ENCODE assay signal across 9 mouse cellular contexts in the genomic region with DNA sequence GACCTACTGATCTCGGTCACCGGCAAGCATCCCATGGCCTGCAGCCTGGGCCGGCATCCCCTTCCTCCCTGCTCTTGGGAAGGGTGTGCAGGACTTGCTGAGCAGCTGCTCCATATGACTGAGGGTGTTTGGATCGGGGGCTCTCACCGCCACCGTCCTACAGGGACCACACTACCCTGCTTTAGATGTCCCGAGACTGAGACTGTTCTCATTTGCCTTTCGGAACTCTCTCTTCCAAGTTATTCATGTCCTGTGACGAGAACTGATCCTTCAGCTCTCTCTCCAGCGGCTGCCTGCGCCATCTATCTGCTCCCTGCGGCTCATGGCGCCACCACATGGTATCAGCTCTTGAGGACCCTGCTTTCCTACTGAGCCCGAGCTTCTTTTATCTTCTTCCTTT. TPM values are rescaled to one million over a fixed set of nuclear protein-coding genes. Genes with fewer than 3 reads are reported as not detected.
A peak's percentile ranks its signal among the peaks of the same experiment; 100 is the strongest.
DNase-seq lines count a peak whose midpoint lies in the region; ATAC-seq and TF ChIP-seq lines count a peak whose summit lies in the region.
"Had no signal": no experiment of that assay in that cellular context is flagged by ENCODE, and none has a peak within 500 bp of the region (broad histone marks: within the 10 kb centered on the region; RNA-seq: fewer than 3 reads in every experiment).

No protein-coding gene starts in this region.

- H3K9me3 ChIP-seq in forebrain, embryonic 13.5 days (replicated peaks) = no peaks in the 10 kb centered on the region; the same call in 1 of the 2 replicates
- H3K9me3 ChIP-seq in heart, embryonic 15.5 days (replicated peaks) = no peaks in the 10 kb centered on the region
- no peaks in the 10 kb centered on the region for H3K9me3 ChIP-seq in limb, embryonic 14.5 days (ENCODE audit: control insufficient read depth, low read length)
- H3K9me3 ChIP-seq in neural tube, embryonic 11.5 days (ENCODE audit: control insufficient read depth, low read length) = no peaks in the 10 kb centered on the region
- H3K9me3 ChIP-seq: liver, embryonic 15.5 days had no signal

- H3K27ac ChIP-seq in brown adipose tissue, adult 24 weeks (replicated peaks; ENCODE audit: low read depth, low read length) = peak overlapping the region; percentile 45; the same call in 1 of the 2 replicates
- H3K27ac ChIP-seq in forebrain, embryonic 13.5 days = no peak overlapping the region
- H3K27ac ChIP-seq in heart, embryonic 15.5 days = no peak overlapping the region
- H3K27ac ChIP-seq in limb, embryonic 14.5 days (replicated peaks; ENCODE audit: low read depth, low read length) = no peak overlapping the region
- H3K27ac ChIP-seq in neural tube, embryonic 11.5 days (ENCODE audit: low read depth, low read length) = no peak overlapping the region
- H3K27ac ChIP-seq: liver, embryonic 15.5 days had no signal

- peaks cover 10% of the 10 kb centered on the region; the same call in 1 of the 2 replicates for H3K4me1 ChIP-seq in brown adipose tissue, adult 24 weeks (ENCODE audit: control insufficient read depth, insufficient read depth, insufficient read length, low read length)
- peaks cover 5% of the 10 kb centered on the region; the same call in 1 of the 2 replicates for H3K4me1 ChIP-seq in forebrain, embryonic 13.5 days
- peaks cover 3% of the 10 kb centered on the region; the same call in 1 of the 2 replicates for H3K4me1 ChIP-seq in heart, embryonic 15.5 days (replicated peaks)
- no peaks in the 10 kb centered on the region for H3K4me1 ChIP-seq in limb, embryonic 14.5 days (ENCODE audit: control insufficient read depth, insufficient read depth, low read length)
- H3K4me1 ChIP-seq in neural tube, embryonic 11.5 days (ENCODE audit: control insufficient read depth, insufficient read depth, low read length) = peaks cover 3% of the 10 kb centered on the region; the same call in 1 of the 2 replicates
- H3K4me1 ChIP-seq: liver, embryonic 15.5 days had no signal

- no peak for TF ChIP-seq POLR2A in limb, embryonic 14.5 days (IDR thresholded peaks at IDR 0.05; ENCODE audit: borderline replicate concordance, extremely low read depth, insufficient read depth, insufficient read length)

- H3K27me3 ChIP-seq in C2C12 (ENCODE audit: control insufficient read depth, insufficient read depth, insufficient read length) = no peaks in the 10 kb centered on the region
- no peaks in the 10 kb centered on the region for H3K27me3 ChIP-seq in forebrain, embryonic 13.5 days
- H3K27me3 ChIP-seq in heart, embryonic 15.5 days = no peaks in the 10 kb centered on the region
- no peaks in the 10 kb centered on the region for H3K27me3 ChIP-seq in limb, embryonic 14.5 days (ENCODE audit: control insufficient read depth, insufficient read depth, low read length)
- H3K27me3 ChIP-seq in neural tube, embryonic 11.5 days (ENCODE audit: control insufficient read depth, insufficient read depth, low read length) = no peaks in the 10 kb centered on the region

- no peak overlapping the region for H3K9ac ChIP-seq in forebrain, embryonic 13.5 days
- no peak overlapping the region for H3K9ac ChIP-seq in heart, embryonic 15.5 days
- peak overlapping the region; percentile 18; the same call in 1 of the 2 replicates for H3K9ac ChIP-seq in limb, embryonic 14.5 days (ENCODE audit: low read depth, low read length, severe bottlenecking)
- H3K9ac ChIP-seq in neural tube, embryonic 11.5 days (ENCODE audit: low read length) = no peak overlapping the region
- H3K9ac ChIP-seq: liver, embryonic 15.5 days had no signal

- no peak overlapping the region for H3ac ChIP-seq in C2C12 (ENCODE audit: control insufficient read depth, insufficient read length, low read depth)

- no peak overlapping the region for H3K4me3 ChIP-seq in C2C12 (ENCODE audit: insufficient read depth, poor library complexity, severe bottlenecking)
- H3K4me3 ChIP-seq in brown adipose tissue, adult 24 weeks (ENCODE audit: insufficient read depth, low read depth, low read length) = peak overlapping the region; percentile 42
- H3K4me3 ChIP-seq in forebrain, embryonic 13.5 days = 0 out of 2 replicates have a peak overlapping the region, but pooled peaks have one; percentile 17
- H3K4me3 ChIP-seq in heart, embryonic 15.5 days = peak overlapping the region; percentile 27
- peak overlapping the region; percentile 12; the same call in 1 of the 2 replicates for H3K4me3 ChIP-seq in limb, embryonic 14.5 days (replicated peaks; ENCODE audit: low read length)
- no peak overlapping the region for H3K4me3 ChIP-seq in neural tube, embryonic 11.5 days (ENCODE audit: low read depth, low read length)
- H3K4me3 ChIP-seq: liver, embryonic 15.5 days had no signal

- H3K36me3 ChIP-seq in C2C12 (ENCODE audit: control insufficient read depth, insufficient read depth) = no peaks in the 10 kb centered on the region
- no peaks in the 10 kb centered on the region for H3K36me3 ChIP-seq in forebrain, embryonic 13.5 days (ENCODE audit: poor library complexity, severe bottlenecking)
- H3K36me3 ChIP-seq in heart, embryonic 15.5 days = no peaks in the 10 kb centered on the region
- H3K36me3 ChIP-seq in limb, embryonic 14.5 days (ENCODE audit: control insufficient read depth, insufficient read depth, low read length) = no peaks in the 10 kb centered on the region
- no peaks in the 10 kb centered on the region for H3K36me3 ChIP-seq in neural tube, embryonic 11.5 days (ENCODE audit: control insufficient read depth, insufficient read depth, low read length)
- H3K36me3 ChIP-seq: liver, embryonic 15.5 days had no signal

- DNase-seq in kidney, postnatal 10 days = peak; percentile 86
- no peak for DNase-seq in limb, embryonic 14.5 days (ENCODE audit: low spot score)
- DNase-seq in neural tube, embryonic 11.5 days (ENCODE audit: low spot score) = peak; percentile 59
- no peak for DNase-seq in thymus, postnatal 10 days (ENCODE audit: low spot score in 2 of 2)

- peak; percentile 61 for TF ChIP-seq CTCF in C2C12 (IDR thresholded peaks at IDR 0.05; ENCODE audit: control insufficient read depth, insufficient read depth, insufficient read length)

- H3K79me3 ChIP-seq in C2C12 (ENCODE audit: low read depth) = no peaks in the 10 kb centered on the region

- 14% methylated on average over 14 of the region's 14 CpGs for WGBS in forebrain, embryonic 13.5 days
- WGBS in heart, embryonic 15.5 days = 12% methylated on average over 14 of the region's 14 CpGs
- WGBS in limb, embryonic 14.5 days = 12% methylated on average over 14 of the region's 14 CpGs
- WGBS in neural tube, embryonic 11.5 days = 16% methylated on average over 14 of the region's 14 CpGs

- H3K4me2 ChIP-seq in forebrain, embryonic 13.5 days = peak overlapping the region; percentile 47
- H3K4me2 ChIP-seq in heart, embryonic 15.5 days = peak overlapping the region; percentile 55
- peak overlapping the region; percentile 44 for H3K4me2 ChIP-seq in limb, embryonic 14.5 days (replicated peaks; ENCODE audit: low read depth, low read length, severe bottlenecking)
- H3K4me2 ChIP-seq in neural tube, embryonic 11.5 days (ENCODE audit: low read depth) = peak overlapping the region; percentile 36
- H3K4me2 ChIP-seq: liver, embryonic 15.5 days had no signal

- H3K79me2 ChIP-seq in C2C12 (ENCODE audit: control insufficient read depth, insufficient read depth) = no peaks in the 10 kb centered on the region

- ATAC-seq in forebrain, embryonic 13.5 days = no peak
- no peak for ATAC-seq in heart, embryonic 15.5 days (replicated peaks; ENCODE audit: insufficient number of reproducible peaks, insufficient read depth, low FRiP score, low read depth)
- ATAC-seq in limb, embryonic 14.5 days (ENCODE audit: low FRiP score, low read depth) = no peak; the same call in 1 of the 2 replicates
- ATAC-seq in neural tube, embryonic 11.5 days (ENCODE audit: insufficient read depth, low FRiP score, low TSS enrichment) = no peak

TF ChIP-seq in C2C12, 6 proteins besides CTCF, POLR2A, EP300 and RAD21:
- no peak for TF ChIP-seq FOSL1 (IDR thresholded peaks at IDR 0.05; ENCODE audit: insufficient read depth, low read length, poor library complexity, severe bottlenecking)
- TF ChIP-seq MYOG (IDR thresholded peaks at IDR 0.05; ENCODE audit: control insufficient read depth, extremely low read depth, insufficient read length) = no peak
- no peak for TF ChIP-seq USF1 (IDR thresholded peaks at IDR 0.05; ENCODE audit: low read depth)
- no peak for TF ChIP-seq MAX (IDR thresholded peaks at IDR 0.05)
- TF ChIP-seq MYOD1 (IDR thresholded peaks at IDR 0.05; ENCODE audit: control insufficient read depth, insufficient read length, low read depth) = no peak
- TF ChIP-seq CEBPB (IDR thresholded peaks at IDR 0.05; ENCODE audit: low read depth) = no peak
TF ChIP-seq in C2C12: peak in this region for 0.

RNA-seq across cellular contexts. Expression of gene Apod, which starts 33.0 kb away (rescaled TPM):
- 0.07 TPM for polyA plus RNA-seq in C2C12 (2012; fragmentation: generic; extraction: Trizol)
- 24.1 and 27.9 TPM in 2 replicates for polyA plus RNA-seq in brown adipose tissue, adult 24 weeks (2012; ENCODE audit: insufficient read depth, insufficient read length, missing spikeins)
- polyA plus RNA-seq in forebrain, embryonic 13.5 days (2015; fragmentation: Nextera tagmentation; extraction: Ambion mirVana) = 28.0 and 32.5 TPM in 2 replicates
- 0.33 and 0.35 TPM in 2 replicates for polyA plus RNA-seq in heart, embryonic 15.5 days (2015; fragmentation: Nextera tagmentation; extraction: Ambion mirVana)
- 29.4 and 40.8 TPM in 2 replicates for polyA plus RNA-seq in limb, embryonic 14.5 days (2012; rRNA removed)
- polyA plus RNA-seq in limb, embryonic 14.5 days (2014; fragmentation: Nextera tagmentation; extraction: Ambion mirVana) = 69.9 and 76.8 TPM in 2 replicates
- 14.3 and 15.8 TPM in 2 replicates for polyA plus RNA-seq in neural tube, embryonic 11.5 days (2014; fragmentation: Nextera tagmentation; extraction: Ambion mirVana)
- polyA plus RNA-seq: liver, embryonic 15.5 days had no signal

Comparison
In these comparisons a context has a peak if more than half of its experiments do, and no peak if none do; other contexts are left out.
1. H3K4me3 ChIP-seq: peak in brown adipose tissue, adult 24 weeks (single experiment), forebrain, embryonic 13.5 days (single experiment), heart, embryonic 15.5 days (single experiment) and limb, embryonic 14.5 days (single experiment); none in C2C12 (single experiment) and neural tube, embryonic 11.5 days (single experiment).
2. DNase-seq: peak in kidney, postnatal 10 days (single experiment) and neural tube, embryonic 11.5 days (single experiment); none in limb, embryonic 14.5 days (single experiment) and thymus, postnatal 10 days (0 of 2).
3. RNA of gene Apod, which starts 33.0 kb away (polyA plus RNA-seq): 29.4 to 76.8 TPM in limb, embryonic 14.5 days, 28.0 to 32.5 TPM in forebrain, embryonic 13.5 days, 24.1 to 27.9 TPM in brown adipose tissue, adult 24 weeks and 14.3 to 15.8 TPM in neural tube, embryonic 11.5 days; 0.33 to 0.35 TPM in heart, embryonic 15.5 days and 0.07 TPM in C2C12 (single experiment); every median in the first group is over 10 times any median in the second.
4. Peak in every context shown above with its lines, with median percentiles within 50 percentile points of each other: H3K4me2 ChIP-seq.